Mouse (Mus musculus) hindbrain, embryonic 10.5 days (tissue): ENCODE measurements around the gene Gpc6. TPM values are rescaled to one million over a fixed set of nuclear protein-coding genes. Genes with fewer than 3 reads are reported as not detected.

Experiments
- DNase-seq: peaks from one replicate; pipeline ENCODE4 v3.0.0-alpha.2; 2017; ENCODE audit warnings: low spot score
- H3K27ac ChIP-seq: fragments of 300-500 bp; sonication (generic); 2 replicates; pipeline ENCODE4 v1.5.1; 2016; ENCODE audit warnings: mild to moderate bottlenecking, moderate library complexity
- H3K27me3 ChIP-seq: fragments of 300-500 bp; sonication (generic); 2 replicates; pipeline ENCODE4 v1.6.1; 2016; ENCODE audit warnings: mild to moderate bottlenecking; ENCODE audit not compliant: poor library complexity, insufficient read depth, severe bottlenecking
- H3K36me3 ChIP-seq: fragments of 300-500 bp; sonication (generic); 2 replicates; pipeline ENCODE4 v1.6.1; 2016; ENCODE audit warnings: mild to moderate bottlenecking, moderate library complexity
- H3K4me1 ChIP-seq: fragments of 300-500 bp; sonication (generic); replicated peaks from 2 replicates; pipeline ENCODE4 v1.6.1; 2016; ENCODE audit warnings: mild to moderate bottlenecking
- H3K4me3 ChIP-seq: fragments of 300-500 bp; sonication (generic); 2 replicates; pipeline ENCODE4 v1.5.1; 2016; ENCODE audit warnings: mild to moderate bottlenecking, moderate library complexity
- H3K9me3 ChIP-seq: fragments of 300-500 bp; sonication (generic); 2 replicates; pipeline ENCODE4 v1.6.1; 2016; ENCODE audit warnings: mild to moderate bottlenecking, moderate library complexity
- WGBS: fragments of 180-500 bp; shearing (Covaris S2); methylation state at CpG from one replicate; pipeline ENCODE4 v1.1.7; 2016; 5-methylcytosine and 5-hydroxymethylcytosine counted together
- polyA plus RNA-seq: library from polyadenylated mRNA; unstranded; fragments of >200 nt; fragmentation: Nextera tagmentation; extraction: Ambion mirVana; gene quantifications from 2 replicates; pipeline ENCODE4 v1.2.1, GENCODE M21; 2016

The Gpc6 gene
- polyA plus RNA-seq, 1 experiment from 2014 or later, result 34.3 TPM

- H3K4me1 ChIP-seq, result no peaks in the 10 kb centered on the region
- H3K36me3 ChIP-seq, result no peaks in the 10 kb centered on the region
- no peaks in the 10 kb centered on the region for H3K27me3 ChIP-seq
- 68% methylated on average over 10 of the region's 10 CpGs for WGBS
- no peak for DNase-seq
- H3K27ac ChIP-seq, result no peak overlapping the region
- H3K4me3 ChIP-seq, result no peak overlapping the region
- no peaks in the 10 kb centered on the region for H3K9me3 ChIP-seq
Observed at GRCm38 (mm10) chr14:118021867-118022543, 1096.9 kb downstream of the Gpc6 start.
